Mouse (Mus musculus) kidney, postnatal 4 days (tissue): ENCODE data around the gene Samsn1.

ENCODE experiments used
- DNase-seq, 2 experiments: peaks; one replicate each; pipeline ENCODE4 v3.0.0; 2021; ENCODE audit warnings: mixed read lengths in 2 of 2

The Samsn1 gene

DNA sequence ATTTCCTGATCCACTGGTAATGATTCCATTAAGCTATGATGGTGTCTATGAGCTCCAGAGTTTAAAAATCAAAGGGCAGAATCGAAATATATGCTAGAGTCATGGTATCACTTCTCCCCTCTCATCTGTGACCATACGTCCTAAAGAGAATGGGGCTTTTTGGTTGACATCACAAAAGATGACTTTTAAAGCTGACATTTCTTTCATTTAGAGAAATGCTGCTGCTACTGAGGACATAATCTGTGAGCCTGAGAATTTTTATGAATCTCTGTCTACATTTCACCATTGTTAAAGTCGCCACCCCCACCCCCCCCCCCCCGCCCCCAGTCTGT, 91.9 kb downstream of the Samsn1 start:
- DNase-seq: no peak

GRCm38 (mm10) chr16:75929536-75930221, 92.4 kb downstream of the Samsn1 start:
- no peak for DNase-seq

- DNase-seq: no peak
Measured at GRCm38 (mm10) chr16:75926511-75926910, 95.6 kb downstream of the Samsn1 start.

DNA sequence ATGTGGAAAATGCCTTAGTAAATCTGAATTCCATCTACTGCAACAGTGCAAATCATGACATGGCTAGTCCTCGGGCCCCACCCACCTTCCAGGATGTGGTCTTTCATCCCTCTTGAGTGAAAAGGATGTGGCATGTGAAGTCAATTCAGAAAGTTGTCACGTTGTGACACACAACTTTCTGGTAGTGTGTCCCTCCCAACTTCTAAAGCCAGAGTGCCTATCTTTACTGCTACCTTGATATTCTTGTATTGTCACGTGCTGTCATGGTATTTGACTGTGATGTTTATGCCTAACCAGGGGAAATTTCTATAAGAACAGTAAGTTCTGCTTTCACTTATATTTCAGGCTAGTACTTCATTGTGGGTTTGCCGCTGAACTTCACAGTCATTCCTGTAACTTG, 101.2 kb downstream of the Samsn1 start:
- no peak for DNase-seq

GRCm38 (mm10) chr16:75919298-75919697, 102.8 kb downstream of the Samsn1 start:
- DNase-seq: no peak

DNA sequence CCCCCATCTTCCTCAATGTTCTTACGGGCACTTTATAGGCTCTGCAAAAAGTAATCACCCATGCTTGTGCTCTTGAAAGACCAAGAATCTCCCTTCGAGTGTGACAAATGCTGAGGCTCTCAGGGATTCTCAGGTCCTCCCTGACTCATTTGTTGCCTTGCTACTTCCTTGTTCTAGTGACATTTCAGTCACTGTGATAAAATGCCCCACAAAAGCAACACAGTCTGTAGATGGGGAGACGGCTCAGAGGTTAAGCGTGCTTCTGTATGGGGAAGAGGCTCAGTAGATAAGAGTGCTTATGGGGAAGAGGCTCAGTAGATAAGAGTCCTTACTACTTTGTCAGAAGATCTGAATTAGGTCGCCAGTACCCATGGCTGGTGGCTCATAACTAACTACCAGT, 104.4 kb downstream of the Samsn1 start:
- no peak for DNase-seq

- DNase-seq: no peak
Measured at GRCm38 (mm10) chr16:75912051-75912450, 110.0 kb downstream of the Samsn1 start.

DNA sequence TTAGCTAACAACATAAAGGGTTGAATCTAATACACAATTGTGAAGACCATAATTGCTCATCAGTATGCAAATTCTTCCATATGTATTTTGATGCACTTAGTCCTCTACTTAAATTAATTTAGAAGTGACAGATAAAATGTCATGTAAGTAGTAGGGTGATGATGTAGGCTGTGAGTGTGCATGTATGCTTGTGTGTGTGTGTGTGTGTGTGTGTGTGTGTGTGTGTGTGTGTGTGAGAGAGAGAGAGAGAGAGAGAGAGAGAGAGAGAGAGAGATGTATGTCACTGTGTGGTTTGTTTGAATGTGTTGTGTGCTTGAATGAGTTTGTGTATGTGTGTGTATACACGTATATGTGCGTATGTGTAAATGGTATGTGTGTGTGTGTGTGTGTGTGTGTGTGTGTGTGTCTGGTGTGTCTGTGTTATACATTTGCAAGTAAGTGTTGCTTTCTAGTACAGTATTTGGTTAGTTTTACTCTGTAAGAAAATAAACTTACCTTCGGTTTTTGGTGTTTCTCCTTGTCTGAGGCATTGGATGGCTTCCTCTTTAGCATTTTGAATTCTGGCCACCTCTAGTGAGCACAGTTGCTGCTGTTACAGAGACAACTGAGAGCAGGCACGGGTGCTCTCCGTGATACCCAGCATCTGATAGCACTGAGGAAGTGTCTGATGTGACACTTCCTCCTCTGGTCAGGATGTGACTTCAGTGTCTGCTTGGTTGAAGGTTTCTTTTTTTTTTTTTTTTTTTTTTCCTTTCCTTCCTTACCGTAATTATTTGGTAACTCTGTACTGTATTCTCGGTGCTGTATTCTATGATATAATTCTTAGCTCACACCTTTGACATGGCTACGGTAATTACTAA, 113.2 kb downstream of the Samsn1 start:
- DNase-seq: peak; percentile 3 to 5

DNA sequence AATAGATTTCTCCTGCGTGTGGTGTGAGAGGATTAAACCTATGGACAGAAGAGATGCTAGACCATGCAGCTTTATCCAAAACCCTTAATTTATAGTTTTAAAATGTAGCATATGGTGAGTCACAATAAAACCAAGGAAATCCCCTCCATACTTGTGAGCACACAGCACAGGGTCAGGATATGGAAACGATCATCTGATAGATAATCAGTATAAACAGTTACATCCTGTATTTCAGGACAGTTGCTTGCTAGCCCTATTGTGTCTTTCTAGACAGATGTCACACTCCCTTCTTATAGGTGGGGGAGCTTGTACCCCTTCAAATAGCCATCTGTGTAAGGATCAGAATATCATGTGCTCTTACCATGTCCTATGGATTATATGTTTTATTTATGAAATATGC, 115.3 kb downstream of the Samsn1 start:
- DNase-seq: no peak

DNA sequence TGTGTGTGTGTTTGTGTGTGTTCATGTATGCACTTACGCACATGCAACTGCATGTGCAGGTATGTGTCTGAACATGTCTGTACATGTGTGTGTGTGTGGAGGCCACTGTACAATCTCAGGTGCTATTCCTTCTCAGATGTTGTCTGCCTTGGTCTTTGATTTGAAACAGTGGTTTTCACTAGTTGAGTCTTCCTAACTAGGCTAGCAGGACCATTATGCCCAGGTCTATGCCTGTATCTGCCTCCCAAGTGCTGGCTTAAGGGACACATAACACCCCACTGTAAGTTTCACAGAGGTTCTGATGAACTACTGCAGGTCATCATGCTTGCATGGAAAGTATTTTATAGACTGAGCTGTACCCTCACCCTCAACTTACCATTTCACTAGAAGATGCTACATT, 115.8 kb downstream of the Samsn1 start:
- no peak for DNase-seq

- DNase-seq: no peak
Measured at GRCm38 (mm10) chr16:75905324-75905723, 116.8 kb downstream of the Samsn1 start.

- DNase-seq: no peak
Measured at GRCm38 (mm10) chr16:75904072-75904471, 118.0 kb downstream of the Samsn1 start.

DNA sequence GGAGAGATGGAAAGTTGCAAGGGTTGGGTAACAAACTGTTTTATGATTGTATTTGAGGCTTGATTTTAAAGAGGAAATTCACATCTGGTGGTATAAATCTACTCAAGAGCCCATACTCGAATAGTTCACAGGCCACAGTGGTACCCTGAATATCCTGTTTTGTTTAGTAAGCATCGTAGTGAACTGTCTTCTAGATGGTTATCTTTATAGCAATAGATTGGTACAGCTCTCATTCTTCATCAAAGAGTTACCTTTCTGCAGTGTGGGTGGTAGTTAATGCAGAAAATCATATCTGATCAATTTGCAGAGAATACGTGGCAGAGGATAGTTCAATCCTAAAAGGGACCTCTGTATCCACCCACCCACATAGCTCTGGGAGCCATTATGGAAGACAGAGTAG, 119.1 kb downstream of the Samsn1 start:
- DNase-seq: no peak

DNA sequence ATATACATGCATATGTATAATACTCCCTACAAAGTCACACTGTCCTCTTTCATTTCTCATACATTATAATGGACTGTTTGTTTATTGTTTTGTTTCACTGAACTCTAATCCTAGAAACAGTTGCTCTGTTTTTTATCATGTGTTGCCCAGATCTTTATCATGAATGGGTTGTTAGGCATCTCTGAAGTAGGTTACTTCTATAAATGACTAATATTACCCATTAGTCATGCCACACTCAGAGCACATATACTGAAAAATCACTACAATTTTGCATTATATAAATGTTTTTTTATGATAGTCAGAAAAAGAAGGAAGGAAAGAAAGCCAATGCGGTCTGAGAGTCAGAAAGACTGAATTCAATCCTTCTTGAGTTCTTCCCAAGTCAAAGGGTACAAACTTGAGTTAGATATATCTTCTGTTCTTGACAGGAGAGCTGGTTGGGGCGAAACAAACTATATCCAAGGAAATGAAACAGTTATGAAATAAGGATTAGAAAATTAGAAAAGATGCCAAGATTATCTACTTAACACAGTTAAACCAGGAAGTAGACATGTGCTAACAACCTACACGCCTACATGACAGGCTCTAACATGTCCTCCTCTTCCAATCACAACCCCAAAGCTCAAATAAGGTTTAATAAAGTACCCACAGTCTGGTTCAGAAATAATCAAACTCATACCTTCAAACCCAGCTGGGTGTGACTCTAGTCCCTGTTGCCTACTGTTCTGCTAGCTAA, 122.0 kb downstream of the Samsn1 start:
- no peak for DNase-seq

- DNase-seq: peak; percentile 34 to 38
Measured at GRCm38 (mm10) chr16:75897828-75898367, 124.2 kb downstream of the Samsn1 start.

DNA sequence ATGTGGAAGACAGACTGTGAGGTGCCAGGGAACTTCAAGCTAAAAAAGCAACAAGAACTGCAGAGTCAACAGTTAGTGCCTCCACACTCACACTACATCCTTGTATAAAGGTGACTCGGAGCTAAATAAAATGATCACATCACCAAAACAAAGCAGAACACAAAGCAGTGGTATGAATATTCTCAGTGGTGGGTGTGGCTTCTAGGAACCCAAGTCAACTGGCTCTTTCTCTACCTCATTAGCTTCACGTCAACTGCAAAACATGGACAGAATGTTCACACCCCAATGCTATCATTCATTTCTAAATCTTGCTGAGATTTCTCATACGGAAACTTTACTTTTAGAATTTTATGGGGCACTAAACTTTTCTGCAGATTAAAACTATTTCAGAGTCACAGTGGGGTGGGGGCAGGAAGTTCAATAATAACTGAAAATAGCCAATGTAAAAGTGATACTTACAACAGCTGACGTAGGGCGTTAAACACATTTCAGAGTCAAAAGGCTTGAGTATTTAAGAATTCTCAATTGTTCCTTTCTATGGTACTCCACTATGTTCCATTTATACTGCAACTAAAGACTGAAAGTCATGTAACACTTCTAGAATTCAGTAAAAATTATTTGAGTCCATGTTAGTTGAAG, 127.7 kb downstream of the Samsn1 start:
- DNase-seq: no peak

GRCm38 (mm10) chr16:75893470-75893869, 128.6 kb downstream of the Samsn1 start:
- no peak for DNase-seq

DNA sequence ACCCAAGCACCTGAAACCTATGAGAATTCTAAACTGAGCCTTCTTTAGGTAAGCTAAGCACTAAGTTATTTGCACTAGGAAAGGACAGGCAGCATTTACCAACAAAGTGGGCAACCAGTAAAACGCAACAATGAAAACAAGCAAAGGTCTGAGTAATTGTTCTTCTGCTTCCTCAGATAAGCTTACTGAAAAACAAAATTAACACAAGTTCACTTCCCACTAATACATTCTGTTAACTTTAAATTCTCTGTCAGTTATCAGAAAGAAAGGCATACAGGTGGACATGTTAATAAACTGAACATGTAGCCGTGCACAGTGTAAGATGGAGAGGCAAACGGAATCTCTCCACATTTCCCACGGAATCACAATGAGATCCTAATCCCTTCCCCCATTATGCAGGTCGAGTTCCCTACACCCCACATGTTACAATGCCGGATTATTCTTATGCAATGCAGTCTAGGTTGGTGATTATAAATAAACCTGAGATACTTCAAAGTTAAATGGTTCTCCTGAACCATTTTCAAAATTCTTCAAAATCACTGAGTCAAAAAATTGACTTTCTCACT, 132.9 kb downstream of the Samsn1 start:
- DNase-seq: no peak

- no peak for DNase-seq
Measured at GRCm38 (mm10) chr16:75887203-75887602, 134.9 kb downstream of the Samsn1 start.

DNA sequence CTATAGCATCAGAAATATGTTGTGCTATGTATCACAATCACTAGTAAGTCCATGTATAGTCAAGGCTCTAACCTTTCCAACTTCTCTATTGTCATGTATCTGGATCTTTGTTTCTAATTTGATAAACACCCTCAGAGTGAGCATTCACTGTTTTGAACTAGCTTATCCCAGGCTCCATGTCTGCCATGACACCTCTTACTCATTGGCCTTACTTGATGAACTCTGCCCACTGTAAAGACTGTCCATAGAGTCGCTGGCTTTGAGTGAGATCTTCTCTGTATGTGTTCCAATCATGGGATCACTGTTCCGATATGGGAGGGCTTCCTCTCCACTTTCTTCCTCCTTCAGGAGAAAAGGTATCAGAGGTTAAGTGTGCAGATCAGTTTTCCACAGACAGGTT, 143.2 kb downstream of the Samsn1 start:
- no peak for DNase-seq

DNA sequence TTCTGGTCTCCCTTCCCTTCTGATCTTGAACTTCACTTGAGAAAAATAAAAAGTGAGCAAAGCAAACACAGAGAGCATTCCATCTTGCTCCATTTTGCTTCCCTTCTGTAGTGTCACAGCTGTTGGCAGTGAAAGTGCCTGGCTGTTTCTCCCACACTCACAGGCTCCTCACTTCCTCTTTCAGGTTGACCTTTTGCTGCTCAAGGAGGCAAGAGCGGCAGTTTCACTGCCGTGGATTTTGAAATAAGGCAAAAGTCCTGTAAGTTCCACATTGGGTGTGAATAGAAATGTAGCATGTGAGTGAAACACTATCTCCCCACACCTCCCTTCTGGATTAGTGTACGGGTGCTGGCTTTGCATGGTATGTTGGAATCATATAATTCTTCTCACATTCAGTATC, 144.9 kb downstream of the Samsn1 start:
- DNase-seq: peak; percentile 17 to 26

- DNase-seq: peak; percentile 8 to 9
Measured at GRCm38 (mm10) chr16:75875896-75876295, 146.2 kb downstream of the Samsn1 start.

GRCm38 (mm10) chr16:75874508-75874907, 147.6 kb downstream of the Samsn1 start:
- DNase-seq: no peak
